Mouse (Mus musculus) gonadal fat pad, adult 2 months (tissue): ENCODE measurements at regions not wholly inside any gene's neighbourhood (a gene's known extent, or its start where the extent isn't known, plus 50 kb on each side); places are given as distances from the start of the nearest gene placed in this dataset.

ENCODE experiments used
- DNase-seq: peaks from one replicate; pipeline ENCODE4 v3.0.0-alpha.2; 2012; ENCODE audit warnings: low read depth

GRCm38 (mm10) chr10:108034068-108034467 is 122.1 kb upstream of the Otogl start:
- DNase-seq = no peak

- no peak for DNase-seq
Observed at GRCm38 (mm10) chr10:108033317-108033795, 121.4 kb upstream of the Otogl start.

- no peak for DNase-seq
Observed at GRCm38 (mm10) chr10:108027506-108027905, 115.6 kb upstream of the Otogl start.

GRCm38 (mm10) chr10:108024227-108024626 is 112.3 kb upstream of the Otogl start:
- no peak for DNase-seq

GRCm38 (mm10) chr10:108016552-108016951 is 104.6 kb upstream of the Otogl start:
- DNase-seq = no peak

GRCm38 (mm10) chr10:107994836-107995585 is 83.1 kb upstream of the Otogl start:
- DNase-seq = no peak

- DNase-seq = peak; percentile 14
Observed at GRCm38 (mm10) chr10:107992621-107993020, 80.7 kb upstream of the Otogl start.

GRCm38 (mm10) chr10:107990557-107990956 is 78.6 kb upstream of the Otogl start:
- DNase-seq = no peak

GRCm38 (mm10) chr10:107989913-107990312 is 78.0 kb upstream of the Otogl start:
- no peak for DNase-seq

GRCm38 (mm10) chr10:107982632-107983031 is 70.7 kb upstream of the Otogl start:
- DNase-seq = no peak

- no peak for DNase-seq
Observed at GRCm38 (mm10) chr10:107982082-107982481, 70.1 kb upstream of the Otogl start.

GRCm38 (mm10) chr10:107976392-107976965 is 64.5 kb upstream of the Otogl start:
- DNase-seq = no peak

GRCm38 (mm10) chr10:107971748-107972147 is 59.8 kb upstream of the Otogl start:
- no peak for DNase-seq

- no peak for DNase-seq
Observed at GRCm38 (mm10) chr10:107966996-107967395, 55.1 kb upstream of the Otogl start.

GRCm38 (mm10) chr10:107964022-107964421 is 52.1 kb upstream of the Otogl start:
- DNase-seq = no peak

- DNase-seq = no peak
Observed at GRCm38 (mm10) chr10:107962130-107962529, 50.2 kb upstream of the Otogl start.
